Mouse (Mus musculus) spleen, adult 2 months (tissue): Measurements from ENCODE around the gene Bzw2.

Source experiments
- CTCF ChIP-seq: fragments of 200-500 bp; IDR thresholded peaks from 2 replicates; pipeline ENCODE4 v1.5.1; 2011; ENCODE audit warnings: mild to moderate bottlenecking, inconsistent platforms; ENCODE audit not compliant: insufficient read depth, insufficient read length, insufficient replicate concordance; ENCODE audit errors: extremely low read depth
- POLR2A ChIP-seq: fragments of 200-500 bp; IDR thresholded peaks from 2 replicates; pipeline ENCODE4 v1.6.1; 2011; ENCODE audit warnings: low read depth, low read length, inconsistent platforms

- no peak for TF ChIP-seq POLR2A
- TF ChIP-seq CTCF = no peak
Observed at GRCm38 (mm10) chr12:36117161-36117560, 40.7 kb downstream of the Bzw2 start.
